Mouse (Mus musculus): ENCODE results near the gene Ckap2l. TPM values are rescaled to one million over a fixed set of nuclear protein-coding genes. Genes with fewer than 3 reads are reported as not detected.

Ckap2l gene
- polyA plus RNA-seq, 1 experiment from 2014 or later: 5.8 TPM

DNA sequence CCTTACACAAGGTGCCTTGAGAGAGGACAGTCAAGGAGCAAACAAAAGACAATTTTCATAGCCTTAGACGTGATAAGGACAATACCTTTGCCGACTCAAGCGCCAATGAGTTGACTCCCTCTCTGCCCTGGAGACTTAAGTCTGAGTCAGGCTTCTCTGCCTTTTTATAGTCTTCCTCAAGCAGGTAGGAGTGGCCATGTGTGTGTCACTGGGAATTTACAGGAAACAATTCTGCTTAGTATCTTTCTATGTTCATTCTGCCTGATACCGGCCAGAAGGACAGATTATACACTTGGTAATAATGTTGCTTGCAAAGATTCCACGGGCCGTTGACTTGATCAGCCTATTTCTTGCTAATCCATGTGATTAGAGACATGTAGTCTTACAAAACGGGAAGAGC lies 12.8 kb upstream of the Ckap2l start, which contains the start of gene Il1a:
Gene Il1a (minus strand): TSS at position 137 of the 400 bp plus-strand sequence.
- ATAC-seq (ENCODE audit: low FRiP score): no peak
- Histone ChIP-seq H3K9me3 (replicated peaks) (no peaks in the 10 kb centered on the region), H3K4me1 (no peaks in the 10 kb centered on the region), H3K27ac (replicated peaks) (no peak within 1 kb of the TSS), H3K36me3 (no peaks in the 10 kb centered on the region), H3K4me3 (replicated peaks) (no peak within 1 kb of the TSS), H3K9ac (replicated peaks) (no peak within 1 kb of the TSS), H3K27me3 (replicated peaks) (no peaks in the 10 kb centered on the region), H3K4me2 (no peak within 1 kb of the TSS)
- WGBS: 84% methylated on average over 7 of the region's 7 CpGs

DNA sequence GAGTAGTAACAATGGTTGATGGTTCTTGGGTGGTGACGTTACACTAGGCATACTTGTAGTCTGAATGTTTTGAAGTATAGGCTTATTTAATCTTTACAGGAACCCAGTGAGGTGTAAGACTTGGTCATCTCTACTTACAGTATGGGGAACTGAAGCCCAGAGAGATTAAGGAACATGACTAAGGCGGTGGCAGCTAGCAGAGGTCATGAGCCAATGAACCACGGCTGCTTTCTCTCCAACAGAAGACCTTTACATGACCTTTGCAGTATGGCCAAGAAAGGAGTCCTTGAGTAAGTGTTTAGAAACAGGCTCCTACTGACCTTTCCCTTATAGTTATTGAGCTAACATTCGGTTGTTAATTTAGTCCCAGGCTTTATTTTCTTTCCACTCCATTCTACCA lies 9.0 kb upstream of the Ckap2l start:
- no peak for ATAC-seq (ENCODE audit: low FRiP score)
- 83% methylated on average over 4 of the region's 4 CpGs for WGBS
- no peaks in the 10 kb centered on the region for H3K9me3 ChIP-seq (replicated peaks)

DNA sequence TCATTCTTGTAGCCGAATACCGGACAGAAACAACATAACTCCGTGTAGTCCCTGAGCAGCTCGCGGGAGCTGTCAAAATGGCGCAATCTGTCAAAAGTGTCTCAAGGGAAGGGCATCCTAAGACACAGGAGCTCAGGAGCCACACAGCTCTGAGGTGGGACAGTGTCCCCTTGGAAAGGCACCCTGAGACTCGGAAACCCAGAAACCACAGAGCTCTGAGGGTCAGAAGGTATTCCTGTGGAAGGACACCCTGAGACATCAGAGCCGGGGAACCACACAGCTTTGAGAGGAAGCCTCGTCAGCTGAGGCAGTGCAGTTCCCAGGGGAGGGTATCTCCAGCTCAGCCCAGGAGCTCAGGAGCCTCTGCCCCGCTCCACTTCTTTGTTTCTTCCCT lies 574 bp upstream of the Ckap2l start:
- peaks cover 11% of the 10 kb centered on the region for H3K4me1 ChIP-seq
- peak overlapping the region; percentile 95 for H3K4me2 ChIP-seq
- H3K27me3 ChIP-seq (replicated peaks): no peaks in the 10 kb centered on the region
- peak overlapping the region; percentile 97 for H3K27ac ChIP-seq (replicated peaks)
- no peaks in the 10 kb centered on the region for H3K9me3 ChIP-seq (replicated peaks)
- peak overlapping the region; percentile 79 for H3K4me3 ChIP-seq (replicated peaks)
- peak overlapping the region; percentile 80 for H3K9ac ChIP-seq (replicated peaks)
- no peaks in the 10 kb centered on the region for H3K36me3 ChIP-seq
- under 1% methylated on average over 10 of the region's 10 CpGs for WGBS
- ATAC-seq (ENCODE audit: low FRiP score): peak; percentile 86

More for the DNA sequence above, 9.0 kb upstream of the Ckap2l start:
- H3K4me2 ChIP-seq: no peak overlapping the region
- no peak overlapping the region for H3K9ac ChIP-seq (replicated peaks)
- no peaks in the 10 kb centered on the region for H3K4me1 ChIP-seq
- H3K27me3 ChIP-seq (replicated peaks): no peaks in the 10 kb centered on the region
- H3K27ac ChIP-seq (replicated peaks): no peak overlapping the region
- H3K36me3 ChIP-seq: no peaks in the 10 kb centered on the region
- H3K4me3 ChIP-seq (replicated peaks): no peak overlapping the region

GRCm38 (mm10) chr2:129296086-129296485 lies 926 bp downstream of the Ckap2l start:
- Histone ChIP-seq H3K4me2 (peak overlapping the region; percentile 95), H3K4me3 (replicated peaks) (peak overlapping the region; percentile 79), H3K9ac (replicated peaks) (no peak overlapping the region), H3K36me3 (no peaks in the 10 kb centered on the region), H3K27ac (replicated peaks) (no peak overlapping the region), H3K9me3 (replicated peaks) (no peaks in the 10 kb centered on the region), H3K4me1 (peaks cover 11% of the 10 kb centered on the region), H3K27me3 (replicated peaks) (no peaks in the 10 kb centered on the region)
- 52% methylated on average over 5 of the region's 5 CpGs for WGBS
- ATAC-seq (ENCODE audit: low FRiP score): no peak

GRCm38 (mm10) chr2:129295075-129295474 lies 1.9 kb downstream of the Ckap2l start:
- WGBS: 93% methylated on average over 5 of the region's 5 CpGs

DNA sequence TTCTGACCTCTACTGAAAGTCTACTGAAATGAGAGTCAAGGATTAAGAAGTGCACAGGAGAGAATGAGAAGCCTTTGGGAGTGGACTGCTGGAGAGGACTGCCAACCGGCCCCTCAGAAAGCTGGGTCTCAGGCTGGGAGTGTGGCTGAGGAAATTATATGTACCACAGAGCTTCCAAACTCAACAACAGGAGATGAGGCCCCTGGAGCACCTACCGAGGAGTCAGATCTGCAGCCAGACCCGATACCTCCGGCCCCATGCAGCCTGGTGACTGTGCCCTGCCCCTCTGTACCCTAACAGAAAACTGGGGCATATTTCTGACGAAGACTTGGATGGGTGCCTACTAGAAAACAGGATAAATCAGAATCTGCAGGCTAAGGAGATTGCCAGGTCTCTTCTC lies 23.2 kb downstream of the Ckap2l start:
- H3K27ac ChIP-seq (replicated peaks): no peak overlapping the region
- no peak overlapping the region for H3K9ac ChIP-seq (replicated peaks)
- H3K4me2 ChIP-seq: no peak overlapping the region
- H3K4me3 ChIP-seq (replicated peaks): no peak overlapping the region
- 96% methylated on average over 5 of the region's 5 CpGs for WGBS
- H3K36me3 ChIP-seq: no peaks in the 10 kb centered on the region
- H3K4me1 ChIP-seq: no peaks in the 10 kb centered on the region
- ATAC-seq (ENCODE audit: low FRiP score): no peak
- no peaks in the 10 kb centered on the region for H3K9me3 ChIP-seq (replicated peaks)
- no peaks in the 10 kb centered on the region for H3K27me3 ChIP-seq (replicated peaks)

More at GRCm38 (mm10) chr2:129295075-129295474, 1.9 kb downstream of the Ckap2l start:
- H3K4me2 ChIP-seq: no peak overlapping the region
- no peak overlapping the region for H3K27ac ChIP-seq (replicated peaks)
- peaks cover 11% of the 10 kb centered on the region for H3K4me1 ChIP-seq
- H3K9ac ChIP-seq (replicated peaks): no peak overlapping the region
- H3K9me3 ChIP-seq (replicated peaks): no peaks in the 10 kb centered on the region
- H3K4me3 ChIP-seq (replicated peaks): no peak overlapping the region
- H3K36me3 ChIP-seq: no peaks in the 10 kb centered on the region
- ATAC-seq (ENCODE audit: low FRiP score): no peak
- no peaks in the 10 kb centered on the region for H3K27me3 ChIP-seq (replicated peaks)

DNA sequence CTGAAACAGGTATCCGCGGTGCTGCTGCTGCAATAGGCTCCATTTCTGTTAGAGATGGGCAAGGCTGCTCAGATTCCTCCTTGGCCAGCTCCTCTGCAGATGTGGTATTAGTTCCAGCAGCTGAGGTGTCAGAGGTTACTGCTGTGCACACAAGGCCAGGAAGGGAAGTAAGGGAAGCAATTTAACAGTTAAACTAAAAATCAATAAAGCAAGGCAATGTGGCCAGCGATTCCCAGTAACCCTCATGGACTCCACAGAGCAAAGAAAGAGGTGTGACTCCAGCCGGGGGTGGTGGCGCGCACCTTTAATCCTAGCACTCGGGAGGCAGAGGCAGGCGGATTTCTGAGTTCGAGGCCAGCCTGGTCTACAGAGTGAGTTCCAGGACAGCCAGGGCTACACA lies 26.4 kb downstream of the Ckap2l start:
- H3K9ac ChIP-seq (replicated peaks): no peak overlapping the region
- H3K27ac ChIP-seq (replicated peaks): no peak overlapping the region
- H3K4me1 ChIP-seq: no peaks in the 10 kb centered on the region
- no peak for ATAC-seq (ENCODE audit: low FRiP score)
- H3K27me3 ChIP-seq (replicated peaks): no peaks in the 10 kb centered on the region
- H3K4me3 ChIP-seq (replicated peaks): no peak overlapping the region
- WGBS: 89% methylated on average over 9 of the region's 9 CpGs
- no peaks in the 10 kb centered on the region for H3K9me3 ChIP-seq (replicated peaks)
- H3K36me3 ChIP-seq: 0 out of 2 replicates have a peak, but pooled peaks cover 3% of the 10 kb centered on the region
- H3K4me2 ChIP-seq: no peak overlapping the region

- Histone ChIP-seq H3K4me2 (no peak overlapping the region), H3K4me3 (replicated peaks) (no peak overlapping the region), H3K27ac (replicated peaks) (no peak overlapping the region), H3K27me3 (replicated peaks) (no peaks in the 10 kb centered on the region), H3K36me3 (0 out of 2 replicates have a peak, but pooled peaks cover 3% of the 10 kb centered on the region), H3K4me1 (no peaks in the 10 kb centered on the region), H3K9me3 (replicated peaks) (no peaks in the 10 kb centered on the region), H3K9ac (replicated peaks) (no peak overlapping the region)
- no peak for ATAC-seq (ENCODE audit: low FRiP score)
- 96% methylated on average over 5 of the region's 5 CpGs for WGBS
Observed at GRCm38 (mm10) chr2:129269986-129270385, 27.0 kb downstream of the Ckap2l start.

GRCm38 (mm10) chr2:129269161-129269643 lies 27.8 kb downstream of the Ckap2l start:
- no peak for ATAC-seq (ENCODE audit: low FRiP score)
- Histone ChIP-seq H3K9me3 (replicated peaks) (no peaks in the 10 kb centered on the region), H3K4me3 (replicated peaks) (no peak overlapping the region), H3K4me1 (no peaks in the 10 kb centered on the region), H3K27ac (replicated peaks) (no peak overlapping the region), H3K36me3 (0 out of 2 replicates have a peak, but pooled peaks cover 3% of the 10 kb centered on the region), H3K27me3 (replicated peaks) (no peaks in the 10 kb centered on the region), H3K4me2 (no peak overlapping the region), H3K9ac (replicated peaks) (no peak overlapping the region)
- 96% methylated on average over 12 of the region's 12 CpGs for WGBS

- ATAC-seq (ENCODE audit: low FRiP score): no peak
- Histone ChIP-seq H3K4me2 (no peak overlapping the region), H3K4me1 (no peaks in the 10 kb centered on the region), H3K9ac (replicated peaks) (no peak overlapping the region), H3K4me3 (replicated peaks) (no peak overlapping the region), H3K27ac (replicated peaks) (no peak overlapping the region), H3K9me3 (replicated peaks) (no peaks in the 10 kb centered on the region), H3K36me3 (0 out of 2 replicates have a peak, but pooled peaks cover 3% of the 10 kb centered on the region), H3K27me3 (replicated peaks) (no peaks in the 10 kb centered on the region)
- WGBS: 93% methylated on average over 5 of the region's 5 CpGs
Observed at GRCm38 (mm10) chr2:129267738-129268137, 29.3 kb downstream of the Ckap2l start.

DNA sequence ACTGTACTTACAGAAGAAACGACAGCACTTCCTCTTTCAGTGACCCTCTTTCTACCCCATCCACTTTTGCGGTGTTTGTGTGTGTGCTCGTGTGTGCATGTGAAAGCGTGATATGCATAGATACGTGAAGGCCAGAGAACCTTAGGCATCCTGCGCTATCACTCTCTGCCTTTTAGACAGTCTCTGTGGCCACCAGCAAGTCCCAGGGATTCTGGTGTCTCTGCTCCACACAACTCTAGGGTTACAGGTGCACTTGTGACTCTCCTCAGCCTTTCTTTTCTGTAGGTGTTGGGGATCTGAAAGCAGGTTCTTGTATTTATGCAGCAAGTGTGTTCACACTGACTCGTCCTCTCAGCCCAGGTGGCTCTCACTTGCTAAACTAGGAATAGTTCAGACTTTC lies 31.7 kb downstream of the Ckap2l start:
- no peak overlapping the region for H3K4me3 ChIP-seq (replicated peaks)
- 0 out of 2 replicates have a peak, but pooled peaks cover 3% of the 10 kb centered on the region for H3K36me3 ChIP-seq
- no peaks in the 10 kb centered on the region for H3K4me1 ChIP-seq
- no peak overlapping the region for H3K27ac ChIP-seq (replicated peaks)
- no peak overlapping the region for H3K4me2 ChIP-seq
- H3K9me3 ChIP-seq (replicated peaks): no peaks in the 10 kb centered on the region
- no peaks in the 10 kb centered on the region for H3K27me3 ChIP-seq (replicated peaks)
- WGBS: 95% methylated on average over 7 of the region's 7 CpGs
- no peak for ATAC-seq (ENCODE audit: low FRiP score)
- no peak overlapping the region for H3K9ac ChIP-seq (replicated peaks)

- WGBS: 83% methylated on average over 5 of the region's 5 CpGs
- no peak overlapping the region for H3K4me2 ChIP-seq
- ATAC-seq (ENCODE audit: low FRiP score): no peak
- 0 out of 2 replicates have a peak, but pooled peaks cover 3% of the 10 kb centered on the region for H3K27me3 ChIP-seq (replicated peaks)
- no peak overlapping the region for H3K27ac ChIP-seq (replicated peaks)
- peaks cover 4% of the 10 kb centered on the region; the same call in 1 of the 2 replicates for H3K4me1 ChIP-seq
- no peaks in the 10 kb centered on the region for H3K36me3 ChIP-seq
- no peak overlapping the region for H3K9ac ChIP-seq (replicated peaks)
- H3K4me3 ChIP-seq (replicated peaks): no peak overlapping the region
- no peaks in the 10 kb centered on the region for H3K9me3 ChIP-seq (replicated peaks)
Observed at GRCm38 (mm10) chr2:129263073-129263472, 33.9 kb downstream of the Ckap2l start.

Measured in neural tube, embryonic 15.5 days (tissue).